Mouse (Mus musculus) layer of hippocampus, adult 2 months (tissue): ENCODE data around the gene Hcrtr1. TPM values are rescaled to one million over a fixed set of nuclear protein-coding genes. Genes with fewer than 3 reads are reported as not detected.

Experiments used
- DNase-seq, 2 experiments: peaks; one replicate each; pipeline ENCODE4 v3.0.0; 2022; ENCODE audit warnings: low spot score in 2 of 2
- H3K27ac ChIP-seq: fragments of 200-600 bp; 2 replicates; pipeline ENCODE4 v1.8.1; 2022
- H3K4me3 ChIP-seq: fragments of 200-600 bp; 2 replicates; pipeline ENCODE4 v1.8.1; 2022; ENCODE audit warnings: mild to moderate bottlenecking
- CTCF ChIP-seq: fragments of 200-600 bp; conservative IDR thresholded peaks from 2 replicates; pipeline ENCODE4 v1.8.1; 2022; ENCODE audit warnings: antibody characterized with exemption, mild to moderate bottlenecking, moderate library complexity
- total RNA-seq, 2 experiments: library from RNA; stranded (reverse); gene quantifications; 2 replicates each; pipeline ENCODE4 v1.2.3; 2021

Hcrtr1 gene
- total RNA-seq, 2 experiments from 2014 or later, result 2.7 to 2.8 TPM

- Histone ChIP-seq H3K4me3 (no peak overlapping the region), H3K27ac (no peak overlapping the region)
- TF ChIP-seq CTCF, result no peak
- DNase-seq, result no peak
These were observed 13.2 kb downstream of the Hcrtr1 start for GRCm38 (mm10) chr4:130125935-130126334.

- DNase-seq, result no peak
- Histone ChIP-seq H3K27ac (no peak overlapping the region), H3K4me3 (no peak overlapping the region)
- no peak for TF ChIP-seq CTCF
These were observed 14.0 kb downstream of the Hcrtr1 start for GRCm38 (mm10) chr4:130125164-130125563.

- Histone ChIP-seq H3K4me3 (no peak overlapping the region), H3K27ac (no peak overlapping the region)
- no peak for DNase-seq
- no peak for TF ChIP-seq CTCF
These were observed 15.0 kb downstream of the Hcrtr1 start for GRCm38 (mm10) chr4:130124110-130124509.

GRCm38 (mm10) chr4:130123020-130123419, 16.1 kb downstream of the Hcrtr1 start:
- no peak for DNase-seq
- H3K4me3 ChIP-seq, result no peak overlapping the region
- no peak for TF ChIP-seq CTCF
- peak overlapping the region; percentile 55; the same call in 1 of the 2 replicates for H3K27ac ChIP-seq

GRCm38 (mm10) chr4:130121560-130121959, 17.6 kb downstream of the Hcrtr1 start:
- H3K27ac ChIP-seq, result no peak overlapping the region
- DNase-seq, result no peak
- no peak for TF ChIP-seq CTCF
- H3K4me3 ChIP-seq, result no peak overlapping the region

- Histone ChIP-seq H3K4me3 (no peak overlapping the region), H3K27ac (no peak overlapping the region)
- DNase-seq, result no peak
- no peak for TF ChIP-seq CTCF
These were observed 18.4 kb downstream of the Hcrtr1 start for GRCm38 (mm10) chr4:130120752-130121151.

GRCm38 (mm10) chr4:130112732-130113131, 26.4 kb downstream of the Hcrtr1 start:
- TF ChIP-seq CTCF, result no peak
- Histone ChIP-seq H3K4me3 (no peak overlapping the region), H3K27ac (peak overlapping the region; percentile 76; the same call in 1 of the 2 replicates)
- DNase-seq, result no peak

GRCm38 (mm10) chr4:130112299-130112698, 26.9 kb downstream of the Hcrtr1 start:
- no peak for TF ChIP-seq CTCF
- H3K4me3 ChIP-seq, result no peak overlapping the region
- DNase-seq, result peak in 1 of 2 experiments; percentile 47
- peak overlapping the region; percentile 76 for H3K27ac ChIP-seq

- no peak for DNase-seq
- no peak overlapping the region for H3K4me3 ChIP-seq
- no peak for TF ChIP-seq CTCF
- peak overlapping the region; percentile 76; the same call in 1 of the 2 replicates for H3K27ac ChIP-seq
These were observed 29.1 kb downstream of the Hcrtr1 start for GRCm38 (mm10) chr4:130110091-130110490.

GRCm38 (mm10) chr4:130109666-130110065, 29.5 kb downstream of the Hcrtr1 start:
- Histone ChIP-seq H3K27ac (0 out of 2 replicates have a peak overlapping the region, but pooled peaks have one; percentile 18), H3K4me3 (no peak overlapping the region)
- no peak for TF ChIP-seq CTCF
- no peak for DNase-seq

- no peak overlapping the region; the same call in 1 of the 2 replicates for H3K27ac ChIP-seq
- no peak for DNase-seq
- no peak for TF ChIP-seq CTCF
- no peak overlapping the region for H3K4me3 ChIP-seq
These were observed 30.2 kb downstream of the Hcrtr1 start for GRCm38 (mm10) chr4:130108929-130109328.

- TF ChIP-seq CTCF, result no peak
These were observed 31.6 kb downstream of the Hcrtr1 start for GRCm38 (mm10) chr4:130107444-130108131.

GRCm38 (mm10) chr4:130107065-130107443, 32.1 kb downstream of the Hcrtr1 start:
- TF ChIP-seq CTCF, result no peak
- Histone ChIP-seq H3K27ac (peak overlapping the region; percentile 94), H3K4me3 (peak overlapping the region; percentile 76)
- no peak for DNase-seq

More at GRCm38 (mm10) chr4:130107444-130108131, 31.6 kb downstream of the Hcrtr1 start:
- Histone ChIP-seq H3K27ac (peak overlapping the region; percentile 94), H3K4me3 (peak overlapping the region; percentile 76)
- DNase-seq, result peak; percentile 100

- Histone ChIP-seq H3K27ac (no peak overlapping the region), H3K4me3 (no peak overlapping the region)
- no peak for DNase-seq
- TF ChIP-seq CTCF, result no peak
These were observed 34.6 kb downstream of the Hcrtr1 start for GRCm38 (mm10) chr4:130104584-130104983.
